Mouse (Mus musculus) spleen, postnatal 4 days (tissue): ENCODE measurements around the gene Snca.

Experiments used
- DNase-seq, 2 experiments: peaks; one replicate each; pipeline ENCODE4 v3.0.0; 2022; ENCODE audit warnings: low spot score in 2 of 2

Snca gene

GRCm38 (mm10) chr6:60829282-60829891, at the start of gene Snca:
Gene Snca, minus strand, starts transcription at chr6:60829855.
- DNase-seq, result no peak

GRCm38 (mm10) chr6:60870126-60870525, 40.5 kb upstream of the Snca start:
- no peak for DNase-seq

GRCm38 (mm10) chr6:60856599-60856998, 26.9 kb upstream of the Snca start:
- no peak for DNase-seq

- DNase-seq, result no peak
Measured at GRCm38 (mm10) chr6:60851690-60852089, 22.0 kb upstream of the Snca start.

- DNase-seq, result peak; percentile 82 to 89
Measured at GRCm38 (mm10) chr6:60828429-60829264, 1.0 kb downstream of the Snca start.

- peak; percentile 76 to 80 for DNase-seq
Measured at GRCm38 (mm10) chr6:60828047-60828428, 1.6 kb downstream of the Snca start.

GRCm38 (mm10) chr6:60827290-60827689, 2.4 kb downstream of the Snca start:
- DNase-seq, result peak; percentile 19 to 63

- no peak for DNase-seq
Measured at GRCm38 (mm10) chr6:60819272-60819671, 10.4 kb downstream of the Snca start.

DNA sequence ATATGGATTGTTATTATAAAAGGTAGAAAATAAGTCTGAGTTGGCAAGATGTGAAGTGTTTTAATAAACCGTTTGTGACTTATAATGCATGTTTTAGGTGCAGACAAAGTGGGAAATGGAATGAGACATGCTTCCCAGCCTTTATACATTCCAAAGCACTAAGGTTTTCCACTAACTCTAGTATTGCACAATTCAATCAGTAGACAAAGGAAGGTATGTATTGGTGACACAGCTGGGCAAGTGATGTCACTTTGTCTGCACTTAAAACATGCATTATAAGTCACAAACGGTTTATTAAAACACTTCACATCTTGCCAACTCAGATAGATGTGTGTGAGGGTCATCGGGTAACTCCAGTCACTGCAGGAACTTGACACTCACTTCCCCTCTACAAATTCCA, 16.1 kb downstream of the Snca start:
- DNase-seq, result no peak

- DNase-seq, result no peak
Measured at GRCm38 (mm10) chr6:60798266-60798665, 31.4 kb downstream of the Snca start.

DNA sequence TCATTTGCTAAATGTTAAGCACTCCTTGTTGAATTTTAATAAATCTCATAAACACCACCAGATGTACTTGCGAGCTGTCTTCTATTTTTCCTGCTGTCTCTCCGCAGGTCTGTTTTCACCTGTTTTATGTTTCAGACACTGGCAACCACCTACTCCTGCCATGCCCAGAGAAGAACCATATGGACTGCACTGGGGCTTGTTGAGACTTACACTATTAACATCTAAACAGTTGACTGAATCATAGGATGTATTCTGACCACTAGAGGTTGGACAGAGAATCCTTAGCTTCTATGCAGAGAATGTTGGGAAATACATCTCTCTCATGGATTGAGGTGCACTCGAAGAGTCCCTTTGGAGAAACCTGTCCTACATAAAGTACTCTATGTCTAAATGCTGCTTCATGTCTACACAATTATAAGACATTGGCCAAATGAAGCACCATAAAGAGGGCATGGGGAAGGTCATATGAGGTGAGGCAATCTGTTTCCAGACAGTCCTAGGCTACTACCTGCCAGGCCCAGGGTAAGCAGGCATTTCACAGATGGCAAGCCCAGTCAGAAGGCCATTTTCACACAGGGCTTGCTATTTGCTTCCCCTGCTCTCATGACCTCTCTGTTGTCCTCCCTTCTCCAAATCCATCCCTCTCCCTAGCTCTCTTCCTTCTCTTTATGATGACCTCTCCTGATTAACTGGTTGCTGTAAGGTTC, 35.8 kb downstream of the Snca start:
- no peak for DNase-seq

GRCm38 (mm10) chr6:60786955-60787354, 42.7 kb downstream of the Snca start:
- DNase-seq, result no peak

- no peak for DNase-seq
Measured at GRCm38 (mm10) chr6:60771899-60772298, 57.8 kb downstream of the Snca start.

GRCm38 (mm10) chr6:60765696-60766095, 64.0 kb downstream of the Snca start:
- no peak for DNase-seq

DNA sequence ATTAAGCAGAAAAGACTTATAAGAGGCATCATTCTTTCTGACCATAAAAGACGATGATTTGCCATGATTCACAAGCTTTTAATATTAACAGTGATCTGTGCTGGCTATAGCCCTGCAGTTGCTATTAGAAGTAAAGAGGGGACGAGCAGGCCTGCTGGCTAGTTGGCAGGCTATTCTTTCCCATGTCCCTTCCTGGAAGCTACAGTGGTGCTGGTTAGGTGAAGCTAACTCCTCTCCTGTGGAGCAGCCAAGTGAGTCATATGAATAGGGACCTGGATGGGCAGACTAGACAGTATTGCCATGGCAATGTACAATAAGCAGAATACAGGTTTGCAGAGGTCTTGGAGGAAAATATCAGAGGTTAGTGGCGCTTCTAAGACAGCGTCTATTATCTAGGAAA, 66.8 kb downstream of the Snca start:
- DNase-seq, result no peak

- no peak for DNase-seq
Measured at GRCm38 (mm10) chr6:60761710-60762109, 67.9 kb downstream of the Snca start.

GRCm38 (mm10) chr6:60754975-60755374, 74.7 kb downstream of the Snca start:
- no peak for DNase-seq

DNA sequence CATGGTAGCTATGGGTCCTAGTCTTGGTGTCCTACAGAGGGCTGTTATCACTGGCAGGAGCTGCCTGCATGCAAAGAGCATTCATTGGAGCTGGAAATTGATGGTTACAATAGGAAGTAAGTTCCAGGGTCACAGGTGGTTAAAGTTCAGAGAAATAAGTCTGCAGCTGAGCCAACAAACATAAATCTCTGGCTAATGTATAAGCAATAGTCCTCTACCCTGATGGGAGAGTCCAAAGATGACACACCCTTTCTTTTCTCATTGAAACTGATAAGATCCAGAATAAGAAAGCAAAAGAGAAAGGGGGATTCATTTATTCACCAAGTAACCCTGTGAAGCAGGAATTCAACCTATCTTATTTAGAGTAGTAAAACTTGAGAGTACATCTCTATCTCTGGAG, 83.7 kb downstream of the Snca start:
- DNase-seq, result no peak

DNA sequence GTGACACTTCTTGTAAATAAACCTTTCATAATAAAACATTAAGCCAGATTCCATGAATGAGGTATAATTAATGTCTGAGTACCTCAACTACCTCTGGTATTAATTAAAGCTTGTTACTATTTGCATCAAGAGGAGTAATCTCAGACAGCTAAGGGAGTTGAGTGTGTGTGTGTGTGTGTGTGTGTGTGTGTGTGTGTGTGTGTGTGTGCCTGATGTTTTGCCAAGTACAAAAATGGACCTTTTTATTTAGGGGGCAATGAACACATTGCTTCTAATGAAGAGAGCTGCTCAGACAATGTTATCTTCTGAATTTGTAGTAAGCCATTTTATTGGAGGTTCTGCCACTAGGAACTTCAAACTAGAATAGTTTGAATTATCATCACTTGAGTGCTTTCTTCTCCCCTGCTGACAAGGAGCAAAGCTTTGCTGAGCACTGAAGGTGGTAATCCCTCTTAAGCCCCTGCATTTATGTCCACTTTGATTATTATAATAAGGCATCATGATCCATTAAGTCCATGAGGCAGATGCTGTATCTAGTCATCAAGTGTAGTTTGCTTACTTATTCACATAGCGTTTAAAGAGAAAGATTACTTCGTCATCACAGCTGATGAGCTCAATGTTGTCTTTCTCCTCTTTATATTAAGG, 88.1 kb downstream of the Snca start:
- no peak for DNase-seq

GRCm38 (mm10) chr6:60739776-60740175, 89.9 kb downstream of the Snca start:
- no peak for DNase-seq

- no peak for DNase-seq
Measured at GRCm38 (mm10) chr6:60731164-60731563, 98.5 kb downstream of the Snca start.

DNA sequence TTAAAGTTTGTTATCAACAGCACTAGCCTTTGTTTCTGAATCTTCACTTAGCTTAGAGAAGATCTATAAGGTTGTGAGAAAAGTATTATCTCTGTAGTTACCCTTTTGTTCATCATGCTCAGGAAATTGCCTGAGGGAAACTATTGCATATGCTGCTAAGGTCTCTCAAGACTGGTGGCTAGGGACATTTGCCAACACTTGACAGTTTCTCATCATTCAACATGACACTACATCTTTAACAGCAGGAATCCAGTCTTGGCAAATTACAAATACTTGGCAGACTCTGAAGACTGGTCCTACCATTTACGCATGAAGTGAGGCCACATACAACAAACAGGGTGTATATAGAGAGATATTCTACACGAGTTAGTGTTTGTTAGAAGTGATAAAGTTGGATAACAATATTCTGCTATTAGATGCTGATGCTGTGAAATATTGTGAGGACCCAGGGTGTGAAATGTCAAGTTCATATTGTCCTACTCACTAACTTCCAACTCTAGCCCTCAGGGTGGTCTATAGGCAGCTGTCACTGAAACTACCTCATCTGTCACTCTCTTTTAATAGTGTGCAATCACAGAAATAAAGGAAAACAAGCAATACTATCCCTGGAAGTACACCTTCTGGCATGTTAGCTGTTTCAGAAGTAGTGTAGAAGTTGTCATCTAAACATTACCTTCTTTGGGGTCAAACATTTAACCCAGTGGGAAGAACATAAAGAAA, 105.4 kb downstream of the Snca start:
- DNase-seq, result no peak
